Mouse (Mus musculus) embryo, embryonic 9.5 days (tissue): ENCODE measurements around the gene Cd3eap.
A peak's percentile ranks its signal among the peaks of the same experiment; 100 is the strongest.

ENCODE experiments used
- DNase-seq: peaks from one replicate; pipeline ENCODE4 v3.0.0-alpha.2; 2017; ENCODE audit errors: extremely low spot score

Gene Cd3eap

DNA sequence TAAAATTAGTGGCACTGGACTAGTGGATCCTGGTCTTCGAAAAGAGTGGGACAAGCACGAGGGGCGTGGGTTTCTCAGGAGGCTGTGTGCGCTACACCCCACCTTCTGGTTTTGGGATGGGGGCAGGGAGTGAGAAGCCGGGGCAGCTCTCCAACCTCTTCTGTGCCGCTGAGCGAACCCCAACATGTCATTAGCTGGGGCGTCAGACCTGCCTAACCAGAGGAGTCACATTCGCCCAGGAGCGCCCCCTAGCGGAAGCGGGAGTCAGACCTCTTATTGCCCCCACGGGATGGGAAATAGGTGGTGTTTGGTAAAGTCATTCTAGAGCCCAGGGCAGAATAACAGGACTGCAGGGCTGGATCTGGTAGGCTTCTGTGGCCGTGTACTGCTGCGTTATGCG, 2.4 kb upstream of the Cd3eap start:
- DNase-seq, result peak; percentile 74

DNA sequence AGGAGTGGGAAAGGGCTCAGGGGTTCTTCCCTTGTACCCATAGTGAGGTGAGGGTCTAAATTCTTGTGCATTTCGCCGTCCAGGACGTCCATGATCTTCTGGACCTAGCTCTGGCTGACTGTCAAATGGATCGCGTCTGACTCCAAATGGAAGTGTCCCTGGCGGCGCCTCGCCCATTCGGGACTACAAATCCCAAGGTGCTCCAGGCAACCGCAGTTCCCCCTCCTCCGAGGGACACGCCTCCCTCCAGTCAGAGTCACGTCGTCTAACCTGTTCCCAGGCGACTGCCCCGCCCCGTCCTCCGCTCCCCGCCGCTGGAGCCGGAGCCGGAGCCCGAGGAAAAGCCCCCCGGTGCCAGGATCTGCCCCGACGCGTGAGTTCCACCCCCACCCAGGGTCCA, 1.7 kb upstream of the Cd3eap start:
- DNase-seq, result peak; percentile 87

DNA sequence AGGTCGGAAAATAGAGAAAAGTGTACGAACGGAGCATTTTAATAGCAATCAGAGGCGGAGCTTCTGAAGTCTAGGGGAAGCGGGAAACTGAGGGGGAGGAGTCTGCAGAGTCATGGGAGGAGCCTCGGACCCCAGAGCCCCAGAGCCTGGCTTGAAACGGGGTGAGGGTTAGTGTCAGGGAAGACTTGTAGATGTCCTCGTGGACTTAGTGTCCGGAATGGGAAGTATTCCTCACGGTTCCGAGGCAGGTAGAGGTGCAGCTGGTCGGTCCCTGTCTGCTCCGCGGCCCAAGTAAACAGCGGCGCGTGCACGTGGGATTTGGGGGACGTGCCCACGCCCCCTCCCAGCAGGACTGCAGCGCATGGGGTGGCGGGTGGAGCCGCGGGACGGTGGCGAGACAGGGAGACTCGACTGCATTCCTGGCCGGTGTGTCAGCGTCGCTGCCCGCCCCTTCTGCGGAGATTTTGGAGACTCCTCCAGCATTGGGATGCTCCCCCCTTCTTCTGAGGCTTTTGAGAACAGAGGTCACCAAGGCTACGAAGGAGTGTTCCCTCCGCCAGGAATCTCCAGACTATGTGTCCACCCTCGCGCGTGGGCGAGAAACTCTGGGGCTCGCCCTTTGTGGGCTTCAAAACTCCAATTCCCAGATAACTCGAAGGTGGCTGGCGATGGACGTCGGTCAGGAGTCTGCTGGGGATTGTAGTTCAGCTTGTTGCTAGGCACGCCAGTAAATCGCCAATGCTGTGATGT, 784 bp upstream of the Cd3eap start:
- DNase-seq, result peak; percentile 91

DNA sequence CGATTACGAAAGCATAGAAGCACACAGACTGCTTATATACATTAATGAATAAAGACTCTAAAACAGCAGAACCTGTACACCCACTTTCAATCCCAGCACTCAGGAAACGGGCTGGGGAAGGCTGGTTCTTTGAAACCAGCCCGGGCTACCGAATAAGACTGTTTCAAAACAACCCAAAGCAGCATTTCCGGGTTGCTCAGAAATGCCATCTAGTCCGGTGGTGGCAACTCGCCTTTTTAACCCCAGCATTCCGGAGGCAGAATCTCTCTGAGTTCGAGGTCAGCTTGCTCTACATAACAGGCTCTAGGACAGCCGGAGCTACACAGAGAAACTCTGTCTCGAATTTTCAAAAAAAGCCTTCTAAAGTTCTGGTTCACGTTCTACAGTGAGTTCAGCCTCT, 649 bp downstream of the Cd3eap start:
- peak; percentile 19 for DNase-seq

DNA sequence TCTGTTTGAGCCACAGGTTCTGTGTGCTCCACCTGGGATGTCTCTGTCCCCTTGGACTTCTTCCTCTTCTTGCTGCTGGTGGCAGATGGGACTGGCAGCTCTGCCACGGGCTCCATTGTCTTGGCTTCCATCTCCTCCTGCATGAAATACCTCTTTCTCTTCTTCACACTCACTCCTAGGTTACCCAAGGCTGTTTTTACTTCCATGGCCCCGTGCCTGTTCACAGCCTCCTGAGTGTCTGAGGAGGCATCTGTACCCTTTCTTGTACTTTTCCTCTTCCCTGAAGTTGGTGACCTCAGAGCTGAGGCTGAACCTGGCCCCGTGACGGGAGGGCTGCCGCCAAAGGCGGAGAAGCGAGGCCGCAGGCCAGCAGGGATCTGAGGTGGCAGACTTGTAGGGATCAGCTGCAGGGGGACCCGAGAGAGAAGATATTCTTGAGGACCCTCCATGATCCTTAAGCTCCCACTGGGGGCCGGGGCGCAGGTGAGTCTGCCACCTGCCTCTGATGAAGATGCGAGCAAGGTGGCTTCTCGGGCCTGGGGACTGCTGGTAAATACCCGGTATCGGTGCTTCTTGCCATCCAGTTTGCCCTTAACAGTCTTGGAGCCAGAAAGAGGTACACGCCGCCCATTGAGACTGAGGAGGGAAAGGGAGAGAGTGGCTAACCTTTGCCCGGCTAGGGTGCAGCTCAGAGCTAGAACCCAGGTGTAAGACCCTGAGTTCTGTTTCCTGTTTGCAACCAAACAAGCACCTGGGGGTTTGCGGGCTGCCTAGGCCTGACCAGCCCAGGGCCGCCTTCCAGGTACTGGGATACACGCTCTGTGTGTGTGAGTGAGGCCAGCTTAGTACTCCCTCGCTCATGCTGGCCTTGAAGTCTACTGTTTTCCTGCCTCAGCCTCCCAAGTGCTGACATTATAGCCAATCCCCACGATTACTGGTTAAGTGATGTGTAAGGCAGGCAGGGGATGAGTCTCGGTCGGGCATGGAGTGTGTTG, 1.6 kb downstream of the Cd3eap start:
- no peak for DNase-seq

DNA sequence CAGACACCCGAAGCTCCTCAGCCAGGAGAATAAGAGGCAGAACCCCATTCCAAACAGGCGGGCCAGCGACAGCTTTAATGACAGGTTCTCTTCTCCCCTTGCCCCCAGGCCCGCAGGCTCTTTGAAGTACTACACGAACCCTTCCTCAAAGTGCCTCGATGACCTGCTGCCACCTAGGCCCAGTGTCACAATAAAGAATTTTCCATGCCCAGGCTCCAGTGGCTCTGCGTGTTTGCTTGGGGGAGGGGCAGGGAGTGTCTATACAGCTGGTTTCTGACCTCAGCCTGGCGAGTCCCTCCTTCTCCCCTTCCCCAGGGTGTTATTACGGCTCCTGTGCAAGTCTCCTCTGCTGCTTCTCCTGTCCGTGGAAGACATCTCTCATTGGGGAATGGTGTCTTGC, 3.0 kb downstream of the Cd3eap start:
- peak; percentile 17 for DNase-seq

DNA sequence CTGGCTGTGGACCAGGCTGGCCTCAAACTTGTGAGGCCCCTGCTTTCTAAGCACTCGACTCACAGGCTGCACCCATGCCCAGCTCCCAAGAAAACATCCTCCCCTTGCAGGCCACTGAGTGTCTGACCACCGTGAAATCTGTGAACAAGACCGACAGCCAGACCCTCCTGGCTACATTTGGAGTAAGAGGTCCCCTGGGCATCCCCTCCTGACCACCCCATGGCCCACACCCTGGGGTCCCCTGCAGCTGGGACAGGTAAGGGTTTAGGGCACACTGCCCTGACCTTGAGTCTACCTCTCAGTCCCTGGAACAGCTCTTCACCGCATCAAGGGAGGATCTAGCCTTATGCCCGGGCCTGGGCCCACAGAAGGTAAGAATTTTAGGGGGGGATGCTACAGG, 4.3 kb downstream of the Cd3eap start:
- DNase-seq, result no peak

DNA sequence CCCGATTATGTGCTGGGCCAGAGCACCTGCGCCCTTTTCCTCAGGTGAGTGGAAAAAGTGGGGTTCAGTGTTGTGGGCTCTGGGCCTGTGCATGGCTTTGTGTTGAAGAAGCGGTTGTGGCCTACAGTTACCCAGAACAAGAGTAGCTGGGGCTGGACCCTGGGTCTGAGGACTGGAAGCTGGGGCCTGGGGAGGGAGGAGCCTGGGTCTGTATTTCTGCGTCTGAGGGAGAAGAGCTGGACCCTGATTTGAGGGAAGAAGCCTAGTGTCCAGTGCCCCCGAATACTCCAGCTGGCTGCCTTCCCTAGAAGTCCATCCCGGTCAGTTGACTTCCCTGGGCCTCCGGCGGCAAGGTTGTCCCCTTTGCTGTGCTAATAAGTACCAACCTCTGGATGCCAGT, 9.1 kb downstream of the Cd3eap start:
- DNase-seq, result no peak

DNA sequence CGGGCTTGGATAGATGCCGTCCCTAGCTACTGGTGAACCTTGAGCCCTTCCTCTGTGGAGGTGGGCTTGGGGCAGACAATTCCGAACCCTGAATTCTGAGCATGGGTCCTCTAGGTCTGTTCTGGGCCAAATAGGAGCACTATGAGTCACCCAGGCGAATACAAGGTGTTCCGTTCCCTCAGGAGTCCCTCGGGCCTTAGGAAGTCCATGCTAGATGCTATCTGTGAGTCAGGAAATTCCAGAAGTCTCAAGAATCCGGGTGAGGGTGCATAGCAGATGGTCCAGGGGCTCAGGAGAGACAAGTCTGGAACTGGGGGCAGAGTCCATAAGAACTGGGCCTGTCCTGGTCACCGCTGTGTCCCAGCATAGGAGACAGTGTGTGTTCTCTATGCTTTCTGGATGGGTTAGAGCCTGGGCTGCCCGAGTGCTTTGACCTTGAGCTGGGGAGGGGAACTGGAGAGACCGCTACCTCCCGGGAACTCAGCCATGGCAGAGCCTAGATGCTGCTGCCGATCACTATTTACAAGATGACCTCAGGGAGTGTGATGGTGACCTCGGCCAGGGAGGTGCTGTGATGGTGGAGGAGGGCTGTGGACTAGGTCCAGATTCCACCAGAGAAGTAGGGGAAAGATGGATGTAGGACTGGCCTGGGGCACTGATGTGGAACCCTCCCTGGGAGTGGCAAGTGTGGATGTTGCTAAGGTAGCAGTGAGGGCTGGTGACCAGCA, 9.9 kb downstream of the Cd3eap start:
- no peak for DNase-seq

DNA sequence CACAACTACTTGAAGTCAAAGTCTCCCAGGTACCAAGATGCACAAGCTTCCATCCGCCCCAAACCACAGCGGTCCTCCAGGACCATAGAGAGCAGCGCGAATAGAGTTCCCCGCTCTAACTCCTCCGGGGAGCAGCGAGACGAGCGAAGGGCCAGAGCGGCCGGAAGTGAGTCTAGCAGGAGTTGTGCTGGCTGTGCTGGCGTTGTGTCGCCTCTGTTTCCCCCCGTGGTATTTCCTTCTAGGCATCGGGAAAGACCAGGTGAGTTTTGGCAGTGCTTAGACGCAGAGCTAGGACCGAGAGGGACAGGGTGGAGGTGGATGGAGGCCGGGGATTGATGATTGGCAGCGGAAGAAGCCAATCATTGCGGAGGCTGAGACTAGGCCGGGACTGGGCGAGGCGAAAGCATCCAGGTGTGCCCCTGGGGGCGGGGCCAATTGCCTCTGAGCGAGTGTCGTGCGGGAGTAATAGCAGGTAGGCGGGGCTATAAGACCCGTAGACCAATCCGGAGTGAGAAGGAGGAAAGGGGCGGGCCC, 14.3 kb downstream of the Cd3eap start:
- peak; percentile 98 for DNase-seq

DNA sequence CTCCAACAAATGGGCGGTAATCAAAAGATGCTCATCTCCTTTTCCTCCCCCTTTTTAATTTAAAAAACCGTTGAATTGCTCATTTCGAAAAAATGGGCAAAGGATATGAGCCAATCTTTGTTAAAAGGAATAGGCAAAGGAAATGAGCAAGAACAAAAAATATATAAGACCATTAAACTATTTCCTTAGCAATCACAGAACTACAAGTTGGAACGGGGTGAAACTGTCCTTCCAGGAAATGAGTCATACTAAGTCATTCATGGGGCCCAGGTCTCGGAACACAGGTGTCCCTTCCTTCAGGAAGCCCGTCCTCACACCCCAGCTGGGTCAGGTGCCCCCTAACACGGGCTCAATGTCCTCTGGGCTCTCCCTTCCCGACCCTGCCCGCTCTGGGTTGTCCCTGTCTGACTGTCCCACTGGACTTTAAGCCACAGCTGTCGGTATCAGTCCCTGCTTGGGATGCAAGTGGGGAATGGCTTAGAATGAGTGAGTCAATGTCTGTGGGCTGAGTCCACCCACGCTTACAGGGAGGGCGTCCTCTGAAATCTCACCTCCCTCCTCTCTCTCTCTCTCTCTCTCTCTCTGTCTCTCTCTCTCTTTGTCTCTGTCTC, 14.9 kb downstream of the Cd3eap start, which contains the start of gene Ercc1:
TSS of gene Ercc1 (plus strand) at position 542 of the 611 bp plus-strand sequence.
- no peak for DNase-seq

DNA sequence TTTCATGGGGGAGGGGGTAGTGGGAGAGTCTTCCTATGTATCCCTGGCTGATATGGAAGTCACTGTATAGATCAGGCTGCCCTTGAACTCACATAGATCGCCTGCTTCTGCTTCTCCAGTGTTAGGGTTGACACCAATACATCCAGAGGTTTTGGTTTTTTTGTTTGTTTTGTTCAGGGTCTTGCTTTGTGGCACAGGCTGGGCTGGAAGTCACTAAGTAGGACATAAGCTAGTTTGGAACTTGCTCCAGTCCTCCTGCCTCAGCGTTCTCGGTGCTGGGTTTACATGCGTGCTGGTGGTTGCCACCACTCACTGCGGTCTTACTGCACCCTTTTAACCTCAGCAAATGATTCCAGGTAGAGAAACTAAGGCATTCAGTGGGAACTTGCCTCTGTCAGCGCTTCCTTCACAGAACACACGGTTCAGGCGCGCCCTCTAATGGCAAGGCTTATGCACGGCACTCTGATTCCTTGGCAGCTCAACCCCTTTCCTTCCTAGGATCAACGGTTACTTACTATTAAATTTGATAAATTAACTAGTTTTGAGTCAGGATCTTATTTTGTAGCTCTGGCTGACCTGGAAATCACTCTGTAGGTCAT, 16.0 kb downstream of the Cd3eap start:
- peak; percentile 80 for DNase-seq

DNA sequence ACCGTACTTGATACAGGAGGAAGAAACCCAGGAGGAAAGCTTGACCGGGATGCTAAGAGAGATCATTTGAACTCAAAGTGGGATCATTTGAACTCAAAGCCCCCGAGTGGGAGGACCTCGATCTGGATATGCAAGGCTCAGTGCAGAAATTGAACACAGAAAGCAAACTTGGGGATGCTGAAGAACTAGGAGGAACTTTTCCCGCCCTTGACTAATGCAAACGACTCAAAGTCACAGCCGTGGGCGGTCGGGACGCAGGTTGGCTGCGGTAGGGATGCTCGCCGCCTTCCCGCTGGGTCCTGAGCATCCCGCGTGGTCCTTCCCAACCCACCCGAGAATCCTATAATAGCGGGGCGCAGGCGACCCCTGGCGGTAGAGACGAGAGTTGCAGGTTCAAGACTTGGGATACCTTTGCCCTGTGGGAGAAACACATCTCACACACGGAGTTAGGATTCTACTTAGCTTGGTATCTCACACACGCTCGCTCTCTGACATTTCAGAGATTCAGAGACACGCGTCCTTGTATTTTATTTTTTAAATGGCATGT, 16.7 kb downstream of the Cd3eap start:
- peak; percentile 88 for DNase-seq

DNA sequence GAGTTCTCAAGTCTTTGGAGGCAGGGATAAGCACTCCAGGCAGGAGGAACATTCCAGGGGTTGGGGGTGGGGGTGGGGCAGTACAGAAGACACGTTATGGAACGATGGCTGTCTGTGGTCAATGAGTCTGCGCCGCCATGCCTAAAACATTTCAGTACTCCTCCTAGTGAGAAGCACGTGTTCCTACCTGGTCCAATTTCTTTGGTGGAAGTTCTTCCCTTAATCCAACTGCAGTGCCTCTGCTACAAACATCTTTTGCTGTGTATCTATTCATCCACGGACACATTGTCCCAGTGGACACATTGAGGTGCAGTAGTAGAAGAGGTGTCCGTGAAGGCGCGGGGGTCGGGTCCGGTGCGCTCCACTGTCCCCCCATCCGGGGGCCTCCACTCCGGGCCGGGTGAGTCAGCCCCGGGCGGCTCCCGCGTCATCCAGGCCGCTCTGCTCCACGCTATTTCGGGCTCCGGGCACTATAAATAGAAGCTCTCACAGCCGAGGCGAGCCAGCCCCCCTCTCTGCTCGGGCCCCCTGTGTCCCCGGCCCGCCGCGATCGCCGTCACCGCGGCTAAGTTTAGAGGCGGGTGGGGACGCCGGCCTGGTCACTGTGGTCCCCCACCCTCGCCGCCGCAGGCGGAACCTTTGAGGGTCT, 17.4 kb downstream of the Cd3eap start:
- peak; percentile 54 for DNase-seq

DNA sequence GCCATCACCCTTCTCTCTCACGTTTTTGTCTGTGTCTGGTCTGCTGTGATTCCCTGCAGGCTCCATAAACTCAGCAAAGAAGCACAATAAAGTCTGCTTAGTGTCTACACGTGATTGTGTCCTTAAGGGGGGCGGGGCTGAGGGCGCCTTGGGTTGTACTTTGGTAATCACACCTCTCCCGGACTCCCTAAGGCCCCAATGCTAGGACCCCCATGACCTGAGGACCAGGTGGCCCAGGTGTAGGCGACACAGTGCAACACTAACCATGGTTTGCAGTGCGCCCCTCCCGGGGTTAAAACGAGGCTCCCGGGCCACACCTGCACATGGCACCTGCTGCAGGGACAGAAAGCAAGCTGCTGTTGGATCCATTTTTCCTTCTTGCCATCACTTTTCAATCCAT, 18.0 kb downstream of the Cd3eap start:
- DNase-seq, result no peak

DNA sequence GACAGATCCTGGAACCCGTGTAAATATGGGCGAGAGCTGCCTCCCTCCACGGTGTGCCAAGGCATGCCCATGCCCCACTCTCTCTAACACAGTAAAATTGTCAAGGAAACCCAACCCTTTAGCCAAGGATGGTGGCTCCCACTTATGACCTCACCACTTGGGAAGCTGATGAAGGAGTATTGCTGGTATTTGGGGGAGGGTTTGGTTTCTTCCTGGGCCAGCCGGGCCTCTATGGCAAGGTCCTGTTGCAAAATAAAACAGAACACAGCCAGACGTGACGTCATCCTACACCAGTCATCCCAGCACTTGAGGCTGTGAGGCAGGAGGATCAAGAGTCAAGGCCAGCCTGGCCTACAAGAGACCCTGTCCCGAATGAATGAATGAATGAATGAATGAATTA, 20.7 kb downstream of the Cd3eap start:
- no peak for DNase-seq

DNA sequence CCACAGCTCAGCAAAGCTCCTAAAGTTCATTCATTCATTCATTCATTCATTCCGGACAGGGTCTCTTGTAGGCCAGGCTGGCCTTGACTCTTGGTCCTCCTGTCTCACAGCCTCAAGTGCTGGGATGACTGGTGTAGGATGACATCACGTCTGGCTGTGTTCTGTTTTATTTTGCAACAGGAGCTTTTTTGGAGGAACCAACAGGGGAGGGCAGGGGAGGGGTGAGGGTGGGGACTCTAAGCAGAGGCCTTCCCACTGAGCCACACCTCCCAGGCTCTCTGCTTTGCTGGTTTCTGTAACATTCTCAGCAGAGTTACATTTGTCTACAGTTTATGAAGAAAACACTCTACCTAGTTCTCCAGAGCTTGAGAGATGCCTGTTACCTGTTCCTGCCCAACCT, 21.2 kb downstream of the Cd3eap start:
- no peak for DNase-seq

DNA sequence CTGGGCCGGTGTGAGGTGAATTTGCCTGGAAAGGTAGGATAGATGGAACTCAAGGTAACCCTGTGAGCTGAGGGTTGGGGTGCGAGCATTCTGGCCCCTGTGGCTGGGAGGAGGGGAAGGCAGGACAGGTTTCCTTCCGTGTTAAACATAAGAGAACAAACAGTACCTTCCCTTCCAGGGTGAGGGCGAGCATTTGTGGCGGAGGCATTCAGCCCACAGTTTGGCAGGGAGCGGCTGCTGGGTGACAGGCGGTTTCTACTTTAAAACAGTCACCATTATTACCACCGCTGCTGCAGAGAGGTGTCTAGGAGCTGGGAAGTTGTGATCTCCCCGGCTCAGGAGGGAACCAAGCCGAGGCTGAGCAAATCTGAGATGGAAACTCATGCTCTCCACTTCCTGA, 22.2 kb downstream of the Cd3eap start:
- no peak for DNase-seq

DNA sequence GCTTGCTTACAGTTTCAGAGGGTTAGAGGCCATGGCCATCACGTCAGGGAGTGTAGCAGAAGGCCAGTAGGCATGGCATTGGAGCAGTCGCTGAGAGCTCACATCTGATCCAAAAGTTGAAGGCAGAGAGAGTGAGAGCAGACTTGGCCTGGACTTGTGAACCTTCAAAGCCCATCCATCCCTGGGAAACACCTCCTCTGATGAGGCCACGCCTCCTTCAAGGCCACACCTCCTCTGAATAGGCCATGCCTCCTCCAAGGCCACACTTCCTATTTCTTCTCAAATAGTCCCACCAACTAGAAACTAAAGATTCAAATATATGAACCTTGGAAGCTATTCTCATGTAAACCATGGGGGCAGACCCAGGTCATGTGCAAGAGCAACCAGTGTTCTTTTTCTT, 23.7 kb downstream of the Cd3eap start:
- DNase-seq, result no peak

DNA sequence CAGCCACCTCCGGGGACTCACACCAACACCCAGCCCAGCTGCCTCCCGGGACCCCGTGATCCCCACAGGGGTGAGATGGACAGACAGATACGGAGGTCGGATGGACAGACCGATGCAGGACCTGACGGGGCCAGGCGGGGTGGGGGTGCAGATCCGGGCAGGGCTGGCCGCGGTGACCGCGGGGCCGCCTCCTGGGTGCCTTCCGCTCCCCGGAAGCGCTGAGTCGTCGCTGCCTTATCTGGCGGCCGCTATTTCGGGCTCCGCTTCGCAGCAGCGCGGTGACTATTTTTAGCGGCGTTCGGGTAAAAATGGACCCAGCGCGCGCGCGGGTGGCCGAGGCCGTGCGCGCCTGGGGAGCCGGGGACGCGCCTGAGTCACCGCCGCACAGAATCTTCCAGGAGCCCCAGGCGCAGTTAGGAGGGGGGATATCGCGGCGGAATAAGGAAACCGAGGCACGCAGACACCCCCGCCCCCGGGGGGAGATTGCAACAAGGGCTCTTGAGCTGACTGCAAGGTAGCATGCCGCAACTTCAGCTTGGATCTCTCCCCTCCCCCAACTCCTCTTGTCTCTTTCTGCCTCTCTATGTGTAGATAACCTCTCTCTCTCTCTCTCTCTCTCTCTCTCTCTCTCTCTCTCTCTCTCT, 26.5 kb downstream of the Cd3eap start:
- DNase-seq, result peak; percentile 56
